Mouse (Mus musculus) liver, adult 2 months (tissue): ENCODE measurements at regions not wholly inside any gene's neighbourhood (a gene's known extent, or its start where the extent isn't known, plus 50 kb on each side); places are given as distances from the start of the nearest gene placed in this dataset.
"Not testable (repeated sequence)": the region's sequence is repeated elsewhere in the genome, so short reads cannot be mapped to it uniquely, and the experiment has no call there.

Source experiments
- DNase-seq: peaks from one replicate; pipeline ENCODE4 v3.0.0-alpha.2; 2011; ENCODE audit warnings: low read depth, low spot score; ENCODE audit errors: extremely low read depth
- H3K27ac ChIP-seq: fragments of 200-500 bp; replicated peaks from 2 replicates; pipeline ENCODE4 v1.5.1; 2012; ENCODE audit warnings: low read depth, mild to moderate bottlenecking, control low read depth, inconsistent platforms, low read length; ENCODE audit not compliant: insufficient read depth
- H3K27me3 ChIP-seq: fragments of 200-500 bp; 2 replicates; pipeline ENCODE4 v1.6.1; 2012; ENCODE audit warnings: mild to moderate bottlenecking, moderate library complexity, low read length, inconsistent platforms; ENCODE audit not compliant: control insufficient read depth, insufficient read depth
- H3K36me3 ChIP-seq: fragments of 200-500 bp; 2 replicates; pipeline ENCODE4 v1.6.1; 2012; ENCODE audit warnings: low read length, inconsistent platforms; ENCODE audit not compliant: control insufficient read depth, insufficient read depth
- H3K4me1 ChIP-seq: fragments of 200-500 bp; 2 replicates; pipeline ENCODE4 v1.6.1; 2011; ENCODE audit warnings: low read length; ENCODE audit not compliant: control insufficient read depth, insufficient read depth
- H3K4me3 ChIP-seq: fragments of 200-500 bp; 2 replicates; pipeline ENCODE4 v1.5.1; 2011; ENCODE audit warnings: low read depth, mild to moderate bottlenecking, control low read depth, low read length, moderate library complexity; ENCODE audit not compliant: insufficient read depth
- H3K79me2 ChIP-seq: fragments of 200-500 bp; 2 replicates; pipeline ENCODE4 v1.6.1; 2012; ENCODE audit warnings: inconsistent platforms, mild to moderate bottlenecking, low read length, moderate library complexity; ENCODE audit not compliant: control insufficient read depth, insufficient read depth
- H3K9ac ChIP-seq: fragments of 200-500 bp; 2 replicates; pipeline ENCODE4 v1.6.1; 2012; ENCODE audit warnings: low read depth, mild to moderate bottlenecking, control low read depth, inconsistent platforms, low read length
- CTCF ChIP-seq: fragments of 200-500 bp; IDR thresholded peaks from 2 replicates; pipeline ENCODE4 v1.5.1; 2011; ENCODE audit warnings: low read depth, low read length, control low read depth
- POLR2A ChIP-seq: fragments of 200-500 bp; IDR thresholded peaks from 2 replicates; pipeline ENCODE4 v1.6.1; 2011; ENCODE audit warnings: low read length, control low read depth; ENCODE audit not compliant: insufficient read depth; ENCODE audit errors: extremely low read depth
- WGBS: fragments of 180-500 bp; shearing (Covaris S2); methylation state at CpG from one replicate; pipeline ENCODE4 v1.1.7; 2018; 5-methylcytosine and 5-hydroxymethylcytosine counted together

DNA sequence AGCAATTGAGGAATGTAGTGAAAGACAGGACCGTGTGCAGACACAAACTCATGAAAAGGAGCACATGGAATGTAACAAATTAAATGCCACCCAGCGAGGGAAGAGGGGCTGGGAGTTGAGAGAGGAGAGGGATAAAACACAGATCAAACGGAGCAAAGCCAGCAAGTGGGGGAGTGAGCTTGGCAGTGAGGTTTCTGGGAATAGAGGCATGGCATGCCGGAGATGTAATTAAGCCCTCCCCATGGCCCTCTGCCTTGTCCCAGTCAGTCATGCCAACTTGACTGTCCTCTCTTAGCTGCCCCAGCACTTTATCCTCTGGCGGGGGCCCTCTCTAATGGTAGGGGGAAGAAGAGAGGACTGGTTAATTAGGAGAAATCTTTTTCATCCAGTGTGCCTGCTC, 141.9 kb downstream of the Spata19 start:
- no peak overlapping the region for H3K9ac ChIP-seq
- no peaks in the 10 kb centered on the region for H3K27me3 ChIP-seq
- 52% methylated on average over 5 of the region's 5 CpGs for WGBS
- no peak for TF ChIP-seq POLR2A
- no peak for TF ChIP-seq CTCF
- no peaks in the 10 kb centered on the region for H3K4me1 ChIP-seq
- DNase-seq = no peak
- H3K4me3 ChIP-seq = no peak overlapping the region
- H3K36me3 ChIP-seq = no peaks in the 10 kb centered on the region
- H3K27ac ChIP-seq = no peak overlapping the region
- no peaks in the 10 kb centered on the region for H3K79me2 ChIP-seq

DNA sequence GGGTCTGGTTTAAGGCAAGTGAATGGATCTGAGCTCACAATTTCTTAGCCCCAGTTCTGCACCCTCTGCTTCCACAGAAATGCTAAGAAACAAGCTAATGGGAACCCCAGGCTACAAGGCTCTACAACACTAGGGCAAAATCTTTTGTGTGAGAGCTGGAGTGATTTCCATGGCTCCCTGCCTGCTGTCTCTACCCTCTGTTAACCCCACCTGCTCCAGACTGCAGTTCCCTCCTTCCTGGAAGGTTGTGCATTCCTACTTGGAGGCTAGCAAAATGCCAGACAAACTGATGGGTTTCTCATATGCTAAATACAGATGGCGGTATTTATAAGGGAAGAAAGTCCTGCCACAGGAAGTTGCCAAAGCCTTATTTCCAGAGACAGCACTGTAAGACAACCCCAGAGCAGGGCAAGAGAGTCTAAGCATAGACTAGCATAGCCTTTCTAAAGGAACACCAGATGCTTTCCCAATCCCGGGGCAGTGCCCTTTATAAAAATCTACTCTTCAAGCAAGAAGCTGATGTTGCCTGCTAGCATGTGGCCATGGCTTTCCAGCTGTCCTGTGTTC, 145.1 kb downstream of the Spata19 start:
- Histone ChIP-seq H3K79me2 (no peaks in the 10 kb centered on the region), H3K4me1 (no peaks in the 10 kb centered on the region), H3K4me3 (no peak overlapping the region), H3K9ac (no peak overlapping the region), H3K27ac (no peak overlapping the region), H3K36me3 (no peaks in the 10 kb centered on the region), H3K27me3 (no peaks in the 10 kb centered on the region)
- TF ChIP-seq CTCF (no peak), POLR2A (no peak)
- 80% methylated on average over 2 of the region's 2 CpGs for WGBS
- DNase-seq = no peak

DNA sequence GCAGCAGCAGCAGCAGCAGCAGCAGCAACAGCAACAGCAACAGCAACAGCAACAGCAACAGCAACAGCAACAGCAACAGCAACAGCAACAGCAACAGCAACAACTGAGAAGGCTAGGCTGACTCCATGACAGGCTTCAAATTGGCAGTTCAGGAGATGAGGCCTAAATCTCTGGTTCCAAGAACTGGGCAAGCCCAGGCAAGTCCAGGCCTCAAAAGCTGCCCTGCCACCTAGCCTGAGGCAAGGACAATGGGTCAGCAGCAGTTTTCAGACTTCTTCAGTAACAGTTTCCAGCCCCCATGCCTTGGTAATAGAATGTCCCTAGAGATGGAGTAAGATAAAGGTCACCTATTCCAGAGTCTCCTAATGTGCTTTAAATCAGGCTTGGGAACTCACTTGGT, 158.1 kb downstream of the Spata19 start:
- H3K4me1 ChIP-seq, DNase-seq, H3K27ac ChIP-seq: not testable (repeated sequence)

DNA sequence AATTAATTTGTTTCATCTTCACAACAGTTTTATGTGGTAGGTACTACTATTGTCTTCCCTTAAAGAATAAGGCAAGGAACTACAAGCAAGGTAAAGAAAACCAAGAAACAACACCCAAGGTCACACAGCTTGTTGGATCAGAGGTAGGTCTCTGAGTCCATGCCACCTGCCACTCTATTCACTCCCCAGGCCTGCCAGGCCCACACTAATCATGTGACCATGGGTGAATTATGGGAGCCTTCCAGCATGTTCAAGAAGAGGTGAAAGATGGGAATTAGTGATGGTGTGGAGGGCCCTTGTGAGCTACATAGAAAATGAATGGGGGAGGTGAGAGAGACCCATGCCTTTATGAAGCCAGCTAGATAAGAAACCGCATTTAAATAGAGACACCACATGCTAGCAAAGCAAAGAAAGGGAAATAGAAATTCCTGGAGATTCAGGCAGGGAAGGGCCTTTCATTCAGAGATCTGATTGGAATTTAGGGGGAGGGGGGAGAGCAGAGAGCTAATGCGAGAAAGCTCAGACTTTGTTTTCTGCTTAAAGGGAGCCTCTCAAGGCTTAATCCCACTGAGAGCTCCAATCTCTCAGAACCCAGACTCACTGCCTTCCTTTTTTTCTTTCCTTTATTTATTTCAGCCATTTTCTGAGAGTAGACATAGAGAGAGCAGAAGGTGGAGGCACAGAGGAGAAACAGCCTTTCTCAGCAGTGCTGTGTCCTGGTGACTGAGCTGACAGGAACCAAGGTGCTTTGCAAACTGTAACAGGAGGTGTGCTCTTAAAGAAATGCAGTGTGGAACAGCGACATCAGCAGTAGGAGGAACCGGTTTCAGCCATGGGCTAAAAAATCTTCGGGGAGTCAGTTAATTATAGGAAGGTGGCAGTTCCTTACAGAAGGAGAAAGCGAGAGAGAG, 160.0 kb downstream of the Spata19 start:
- Histone ChIP-seq H3K4me3 (no peak overlapping the region), H3K36me3 (no peaks in the 10 kb centered on the region), H3K27me3 (no peaks in the 10 kb centered on the region), H3K4me1 (no peaks in the 10 kb centered on the region), H3K79me2 (no peaks in the 10 kb centered on the region), H3K27ac (no peak overlapping the region), H3K9ac (no peak overlapping the region)
- 14% methylated on average over 6 of the region's 6 CpGs for WGBS
- DNase-seq = no peak
- TF ChIP-seq POLR2A (no peak), CTCF (no peak)

More for the DNA sequence above, 158.1 kb downstream of the Spata19 start:
- H3K79me2 ChIP-seq, H3K9ac ChIP-seq, H3K36me3 ChIP-seq, H3K4me3 ChIP-seq, H3K27me3 ChIP-seq: not testable (repeated sequence)

DNA sequence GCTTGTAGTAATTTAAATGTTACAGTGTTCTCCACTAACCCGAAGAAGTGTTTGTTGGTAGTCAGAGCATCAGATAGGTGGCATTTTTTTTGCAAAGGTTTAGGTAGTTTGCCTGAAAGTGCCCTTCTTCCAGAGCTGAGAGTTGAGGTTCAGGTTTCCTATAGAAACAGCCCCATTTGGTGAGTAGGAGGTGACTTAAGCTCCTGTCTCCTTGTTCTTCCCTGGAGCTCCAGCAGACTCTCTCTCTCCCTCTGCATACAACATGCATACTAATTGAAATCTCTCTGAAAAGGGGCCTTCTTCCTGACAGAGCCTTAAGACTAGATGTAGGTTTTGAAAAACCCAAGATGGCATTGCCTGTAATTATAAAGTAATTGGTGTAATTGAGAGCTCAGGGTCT, 161.3 kb downstream of the Spata19 start:
- no peak for TF ChIP-seq CTCF
- TF ChIP-seq POLR2A = no peak
- Histone ChIP-seq H3K79me2 (no peaks in the 10 kb centered on the region), H3K36me3 (no peaks in the 10 kb centered on the region), H3K27ac (no peak overlapping the region), H3K9ac (no peak overlapping the region), H3K27me3 (no peaks in the 10 kb centered on the region), H3K4me3 (no peak overlapping the region), H3K4me1 (no peaks in the 10 kb centered on the region)
- WGBS = 30% methylated on average over 1 of the region's 1 CpGs
- DNase-seq = no peak

DNA sequence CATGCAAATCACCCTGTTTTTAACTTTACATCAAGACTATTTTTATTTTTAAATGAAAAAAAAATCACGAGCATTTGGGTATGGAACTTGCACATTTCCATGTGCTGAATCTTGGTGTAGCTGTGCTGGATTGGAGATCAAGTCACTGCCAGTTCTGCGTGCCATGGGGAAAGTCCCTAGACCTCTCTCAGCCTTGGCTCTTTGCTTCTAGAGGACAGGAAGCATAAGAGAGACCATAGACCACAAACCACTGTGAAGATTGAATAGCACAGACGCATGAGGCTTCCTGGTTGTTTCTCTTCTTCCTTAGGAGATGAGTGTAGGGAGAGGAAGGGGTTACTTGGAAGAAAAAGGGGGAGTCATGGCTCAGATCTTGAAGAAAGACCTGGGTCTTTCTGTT, 161.7 kb downstream of the Spata19 start:
- no peaks in the 10 kb centered on the region for H3K27me3 ChIP-seq
- no peaks in the 10 kb centered on the region for H3K79me2 ChIP-seq
- no peak overlapping the region for H3K9ac ChIP-seq
- WGBS = 72% methylated on average over 3 of the region's 3 CpGs
- TF ChIP-seq POLR2A (no peak), CTCF (no peak)
- no peak overlapping the region for H3K4me3 ChIP-seq
- no peaks in the 10 kb centered on the region for H3K4me1 ChIP-seq
- no peak overlapping the region for H3K27ac ChIP-seq
- H3K36me3 ChIP-seq = no peaks in the 10 kb centered on the region
- no peak for DNase-seq
